Mouse (Mus musculus) kidney, postnatal 0 days (tissue): ENCODE results near the gene Noa1. TPM values are rescaled to one million over a fixed set of nuclear protein-coding genes. Genes with fewer than 3 reads are reported as not detected.
A peak's percentile ranks its signal among the peaks of the same experiment; 100 is the strongest.

Experiments used
- ATAC-seq: fragments of 200-750 bp; cut with Nextera tagmentation; replicated peaks from 2 replicates; pipeline ENCODE4 v1.8.0; 2017; ENCODE audit warnings: low read depth, moderate number of reproducible peaks, moderate TSS enrichment, moderate library complexity; ENCODE audit not compliant: low FRiP score
- DNase-seq: peaks from one replicate; pipeline ENCODE4 v3.0.0-alpha.2; 2016; ENCODE audit warnings: low spot score
- H3K27ac ChIP-seq: fragments of 300-500 bp; sonication (generic); 2 replicates; pipeline ENCODE4 v1.5.1; 2014; ENCODE audit warnings: mild to moderate bottlenecking
- H3K27me3 ChIP-seq: fragments of 300-500 bp; sonication (generic); 2 replicates; pipeline ENCODE4 v1.6.1; 2014; ENCODE audit warnings: low read length, mixed read lengths; ENCODE audit not compliant: insufficient read depth
- H3K36me3 ChIP-seq: fragments of 300-500 bp; sonication (generic); 2 replicates; pipeline ENCODE4 v1.6.1; 2014; ENCODE audit warnings: low read length, mixed read lengths; ENCODE audit not compliant: insufficient read depth
- H3K4me1 ChIP-seq: fragments of 300-500 bp; sonication (generic); replicated peaks from 2 replicates; pipeline ENCODE4 v1.6.1; 2014; ENCODE audit warnings: antibody characterized with exemption, low read length, mixed read lengths; ENCODE audit not compliant: insufficient read depth
- H3K4me2 ChIP-seq: fragments of 300-500 bp; sonication (generic); 2 replicates; pipeline ENCODE4 v1.6.1; 2014; ENCODE audit warnings: mild to moderate bottlenecking, low read length, moderate library complexity, mixed read lengths
- H3K4me3 ChIP-seq: fragments of 300-500 bp; sonication (generic); replicated peaks from 2 replicates; pipeline ENCODE4 v1.5.1; 2014; ENCODE audit warnings: low read depth, low read length
- H3K9ac ChIP-seq: fragments of 300-500 bp; sonication (generic); 2 replicates; pipeline ENCODE4 v1.6.1; 2014; ENCODE audit warnings: low read depth, low read length
- H3K9me3 ChIP-seq: fragments of 300-500 bp; sonication (generic); replicated peaks from 2 replicates; pipeline ENCODE4 v1.6.1; 2016; ENCODE audit warnings: low read length, inconsistent platforms, mixed read lengths
- CTCF ChIP-seq: IDR thresholded peaks from 2 replicates; pipeline ENCODE4 v1.5.1; 2016; ENCODE audit warnings: antibody characterized with exemption, low read depth, mild to moderate bottlenecking, moderate library complexity
- WGBS: fragments of 180-500 bp; shearing (Covaris S2); extraction: QIAGEN DNeasy Blood & Tissue Kit; methylation state at CpG from one replicate; pipeline ENCODE4 v1.1.7; 2014; 5-methylcytosine and 5-hydroxymethylcytosine counted together
- polyA plus RNA-seq: library from polyadenylated mRNA; unstranded; fragments of >200 nt; fragmentation: Nextera tagmentation; extraction: Ambion mirVana; gene quantifications from 2 replicates; pipeline ENCODE4 v1.2.1, GENCODE M21; 2015

Noa1 gene
- polyA plus RNA-seq, 1 experiment from 2014 or later: 27.0 TPM

- DNase-seq (no peak), ATAC-seq (no peak)
- peaks cover 63% of the 10 kb centered on the region for H3K36me3 ChIP-seq
- H3K4me1 ChIP-seq: no peaks in the 10 kb centered on the region
- H3K9ac ChIP-seq: no peak overlapping the region
- no peaks in the 10 kb centered on the region for H3K27me3 ChIP-seq
- H3K9me3 ChIP-seq: no peaks in the 10 kb centered on the region
- no peak for TF ChIP-seq CTCF
- H3K27ac ChIP-seq: no peak overlapping the region
- no peak overlapping the region for H3K4me2 ChIP-seq
- H3K4me3 ChIP-seq: no peak overlapping the region
- WGBS: 73% methylated on average over 20 of the region's 20 CpGs
Observed at GRCm38 (mm10) chr5:77281518-77282174, 28.2 kb downstream of the Noa1 start.

- no peak overlapping the region for H3K4me2 ChIP-seq
- no peaks in the 10 kb centered on the region; the same call in 1 of the 2 replicates for H3K4me1 ChIP-seq
- H3K9me3 ChIP-seq: no peaks in the 10 kb centered on the region
- no peaks in the 10 kb centered on the region for H3K27me3 ChIP-seq
- H3K27ac ChIP-seq: no peak overlapping the region
- ATAC-seq: no peak
- H3K9ac ChIP-seq: no peak overlapping the region
- no peak overlapping the region for H3K4me3 ChIP-seq
- 86% methylated on average over 6 of the region's 6 CpGs for WGBS
- peaks cover 74% of the 10 kb centered on the region for H3K36me3 ChIP-seq
- no peak for TF ChIP-seq CTCF
- no peak for DNase-seq
Observed at GRCm38 (mm10) chr5:77277204-77277603, 32.7 kb downstream of the Noa1 start.

GRCm38 (mm10) chr5:77275950-77276349 lies 33.9 kb downstream of the Noa1 start:
- ATAC-seq (no peak), DNase-seq (peak; percentile 27)
- peak; percentile 70 for TF ChIP-seq CTCF
- H3K4me3 ChIP-seq: no peak overlapping the region
- peaks cover 61% of the 10 kb centered on the region for H3K36me3 ChIP-seq
- no peak overlapping the region for H3K9ac ChIP-seq
- H3K27ac ChIP-seq: no peak overlapping the region
- no peaks in the 10 kb centered on the region for H3K9me3 ChIP-seq
- no peaks in the 10 kb centered on the region for H3K27me3 ChIP-seq
- WGBS: 92% methylated on average over 5 of the region's 5 CpGs
- H3K4me2 ChIP-seq: no peak overlapping the region
- no peaks in the 10 kb centered on the region; the same call in 1 of the 2 replicates for H3K4me1 ChIP-seq

- 60% methylated on average over 7 of the region's 7 CpGs for WGBS
- H3K9me3 ChIP-seq: no peaks in the 10 kb centered on the region
- no peak overlapping the region for H3K9ac ChIP-seq
- no peak overlapping the region for H3K4me3 ChIP-seq
- H3K27ac ChIP-seq: no peak overlapping the region
- no peaks in the 10 kb centered on the region for H3K27me3 ChIP-seq
- no peak for ATAC-seq
- DNase-seq: no peak
- peaks cover 60% of the 10 kb centered on the region for H3K36me3 ChIP-seq
- H3K4me2 ChIP-seq: no peak overlapping the region
- no peak for TF ChIP-seq CTCF
- H3K4me1 ChIP-seq: peaks cover under 1% of the 10 kb centered on the region; the same call in 1 of the 2 replicates
Observed at GRCm38 (mm10) chr5:77273151-77273550, 36.7 kb downstream of the Noa1 start.

GRCm38 (mm10) chr5:77269399-77269798 lies 40.5 kb downstream of the Noa1 start:
- no peak overlapping the region for H3K9ac ChIP-seq
- H3K36me3 ChIP-seq: peaks cover 33% of the 10 kb centered on the region
- no peaks in the 10 kb centered on the region for H3K9me3 ChIP-seq
- peak; percentile 57 for TF ChIP-seq CTCF
- no peaks in the 10 kb centered on the region for H3K27me3 ChIP-seq
- H3K4me2 ChIP-seq: no peak overlapping the region
- 79% methylated on average over 8 of the region's 8 CpGs for WGBS
- H3K4me3 ChIP-seq: no peak overlapping the region
- H3K27ac ChIP-seq: no peak overlapping the region
- no peak for DNase-seq
- ATAC-seq: no peak
- H3K4me1 ChIP-seq: peaks cover 4% of the 10 kb centered on the region; the same call in 1 of the 2 replicates

- no peak overlapping the region for H3K9ac ChIP-seq
- ATAC-seq: no peak
- no peak for TF ChIP-seq CTCF
- 81% methylated on average over 30 of the region's 30 CpGs for WGBS
- peak overlapping the region; percentile 77 for H3K4me2 ChIP-seq
- no peak overlapping the region for H3K4me3 ChIP-seq
- H3K36me3 ChIP-seq: peaks cover 24% of the 10 kb centered on the region
- H3K9me3 ChIP-seq: no peaks in the 10 kb centered on the region
- no peak for DNase-seq
- no peaks in the 10 kb centered on the region for H3K27me3 ChIP-seq
- H3K27ac ChIP-seq: no peak overlapping the region
- peaks cover 4% of the 10 kb centered on the region; the same call in 1 of the 2 replicates for H3K4me1 ChIP-seq
Observed at GRCm38 (mm10) chr5:77267957-77268624, 41.8 kb downstream of the Noa1 start.
